Mouse (Mus musculus) lung, embryonic 16.5 days (tissue): Measurements from ENCODE around the gene Adat3. TPM values are rescaled to one million over a fixed set of nuclear protein-coding genes. Genes with fewer than 3 reads are reported as not detected.
A peak's percentile ranks its signal among the peaks of the same experiment; 100 is the strongest.

ENCODE experiments used
- ATAC-seq: fragments of 200-750 bp; cut with Nextera tagmentation; 2 replicates; pipeline ENCODE4 v1.8.0; 2017; ENCODE audit warnings: low read depth, mild to moderate bottlenecking, moderate library complexity
- H3K27ac ChIP-seq: fragments of 300-500 bp; sonication (generic); 2 replicates; pipeline ENCODE4 v1.5.1; 2014; ENCODE audit warnings: mild to moderate bottlenecking, control low read depth, low read length
- H3K27me3 ChIP-seq: fragments of 300-500 bp; sonication (generic); 2 replicates; pipeline ENCODE4 v1.6.1; 2014; ENCODE audit warnings: low read depth, low read length, mixed read lengths; ENCODE audit not compliant: control insufficient read depth, insufficient read depth
- H3K36me3 ChIP-seq: fragments of 300-500 bp; sonication (generic); 2 replicates; pipeline ENCODE4 v1.6.1; 2014; ENCODE audit warnings: low read length; ENCODE audit not compliant: control insufficient read depth, insufficient read depth
- H3K4me1 ChIP-seq: fragments of 300-500 bp; sonication (generic); replicated peaks from 2 replicates; pipeline ENCODE4 v1.6.1; 2014; ENCODE audit warnings: low read length, mixed read lengths; ENCODE audit not compliant: control insufficient read depth, insufficient read depth
- H3K4me2 ChIP-seq: fragments of 300-500 bp; sonication (generic); 2 replicates; pipeline ENCODE4 v1.6.1; 2014; ENCODE audit warnings: low read depth, low read length, control low read depth
- H3K4me3 ChIP-seq: fragments of 300-500 bp; sonication (generic); 2 replicates; pipeline ENCODE4 v1.5.1; 2014; ENCODE audit warnings: mild to moderate bottlenecking, low read length, control low read depth
- H3K9ac ChIP-seq: fragments of 300-500 bp; sonication (generic); 2 replicates; pipeline ENCODE4 v1.6.1; 2014; ENCODE audit warnings: low read length, control low read depth
- H3K9me3 ChIP-seq: fragments of 300-500 bp; sonication (generic); 2 replicates; pipeline ENCODE4 v1.6.1; 2016; ENCODE audit warnings: low read length; ENCODE audit not compliant: control insufficient read depth
- WGBS: fragments of 180-500 bp; shearing (Covaris S2); extraction: QIAGEN DNeasy Blood & Tissue Kit; methylation state at CpG from one replicate; pipeline ENCODE4 v1.1.7; 2014; 5-methylcytosine and 5-hydroxymethylcytosine counted together
- polyA plus RNA-seq: library from polyadenylated mRNA; unstranded; fragments of >200 nt; fragmentation: Nextera tagmentation; extraction: Ambion mirVana; gene quantifications from 2 replicates; pipeline ENCODE4 v1.2.1, GENCODE M21; 2015

Gene Adat3
- polyA plus RNA-seq, 1 experiment from 2014 or later: 7.1 TPM

- no peaks in the 10 kb centered on the region for H3K9me3 ChIP-seq
- H3K4me2 ChIP-seq: no peak overlapping the region
- no peak for ATAC-seq
- no peak overlapping the region for H3K9ac ChIP-seq
- H3K4me1 ChIP-seq: peaks cover 6% of the 10 kb centered on the region
- 53% methylated on average over 9 of the region's 9 CpGs for WGBS
- peaks cover 16% of the 10 kb centered on the region for H3K36me3 ChIP-seq
- peak overlapping the region; percentile 71 for H3K27ac ChIP-seq
- H3K4me3 ChIP-seq: no peak overlapping the region
- H3K27me3 ChIP-seq: no peaks in the 10 kb centered on the region
Observed at GRCm38 (mm10) chr10:80618181-80618580, 15.5 kb downstream of the Adat3 start.

GRCm38 (mm10) chr10:80619465-80620244 lies 17.0 kb downstream of the Adat3 start:
- no peak overlapping the region for H3K4me2 ChIP-seq
- H3K36me3 ChIP-seq: peaks cover 9% of the 10 kb centered on the region
- no peaks in the 10 kb centered on the region for H3K9me3 ChIP-seq
- H3K27ac ChIP-seq: no peak overlapping the region
- H3K4me3 ChIP-seq: no peak overlapping the region
- WGBS: 27% methylated on average over 8 of the region's 8 CpGs
- H3K27me3 ChIP-seq: no peaks in the 10 kb centered on the region
- H3K9ac ChIP-seq: no peak overlapping the region
- peaks cover 20% of the 10 kb centered on the region for H3K4me1 ChIP-seq
- no peak for ATAC-seq

GRCm38 (mm10) chr10:80620365-80620764 lies 17.7 kb downstream of the Adat3 start:
- 76% methylated on average over 9 of the region's 9 CpGs for WGBS
- no peak overlapping the region for H3K9ac ChIP-seq

GRCm38 (mm10) chr10:80620796-80621689 lies 18.4 kb downstream of the Adat3 start:
- peak overlapping the region; percentile 65 for H3K9ac ChIP-seq
- peak overlapping the region; percentile 97 for H3K27ac ChIP-seq
- peak overlapping the region; percentile 85 for H3K4me2 ChIP-seq
- WGBS: 48% methylated on average over 16 of the region's 16 CpGs
- H3K9me3 ChIP-seq: no peaks in the 10 kb centered on the region
- peaks cover 23% of the 10 kb centered on the region for H3K4me1 ChIP-seq
- H3K27me3 ChIP-seq: no peaks in the 10 kb centered on the region
- ATAC-seq: no peak
- H3K36me3 ChIP-seq: no peaks in the 10 kb centered on the region; the same call in 1 of the 2 replicates
- H3K4me3 ChIP-seq: peak overlapping the region; percentile 71

More at GRCm38 (mm10) chr10:80620365-80620764, 17.7 kb downstream of the Adat3 start:
- peaks cover 3% of the 10 kb centered on the region; the same call in 1 of the 2 replicates for H3K36me3 ChIP-seq
- H3K4me3 ChIP-seq: no peak overlapping the region
- H3K4me2 ChIP-seq: no peak overlapping the region
- H3K27me3 ChIP-seq: no peaks in the 10 kb centered on the region
- H3K9me3 ChIP-seq: no peaks in the 10 kb centered on the region
- ATAC-seq: no peak
- peaks cover 20% of the 10 kb centered on the region for H3K4me1 ChIP-seq
- H3K27ac ChIP-seq: no peak overlapping the region

- Histone ChIP-seq H3K36me3 (no peaks in the 10 kb centered on the region; the same call in 1 of the 2 replicates), H3K27ac (peak overlapping the region; percentile 97), H3K4me3 (peak overlapping the region; percentile 71), H3K4me2 (peak overlapping the region; percentile 85), H3K4me1 (peaks cover 24% of the 10 kb centered on the region), H3K27me3 (no peaks in the 10 kb centered on the region), H3K9me3 (no peaks in the 10 kb centered on the region), H3K9ac (peak overlapping the region; percentile 65)
- WGBS: 1% methylated on average over 9 of the region's 9 CpGs
- ATAC-seq: no peak
Observed at GRCm38 (mm10) chr10:80621690-80621939, 18.9 kb downstream of the Adat3 start.

- Histone ChIP-seq H3K4me1 (peaks cover 24% of the 10 kb centered on the region), H3K36me3 (no peaks in the 10 kb centered on the region; the same call in 1 of the 2 replicates), H3K9ac (peak overlapping the region; percentile 65), H3K4me3 (peak overlapping the region; percentile 88), H3K9me3 (no peaks in the 10 kb centered on the region), H3K27ac (peak overlapping the region; percentile 97), H3K4me2 (peak overlapping the region; percentile 85), H3K27me3 (no peaks in the 10 kb centered on the region)
- under 1% methylated on average over 64 of the region's 64 CpGs for WGBS
- peak; percentile 97 for ATAC-seq
Observed at GRCm38 (mm10) chr10:80621940-80622660, 19.4 kb downstream of the Adat3 start.

GRCm38 (mm10) chr10:80622661-80623456 lies 20.2 kb downstream of the Adat3 start, which contains the start of gene Csnk1g2:
TSS of gene Csnk1g2 (plus strand) at chr10:80622838.
- Histone ChIP-seq H3K36me3 (no peaks in the 10 kb centered on the region; the same call in 1 of the 2 replicates), H3K4me1 (peaks cover 30% of the 10 kb centered on the region), H3K4me3 (peak within 1 kb of the TSS; percentile 88), H3K27me3 (no peaks in the 10 kb centered on the region), H3K27ac (peak within 1 kb of the TSS; percentile 97), H3K4me2 (peak within 1 kb of the TSS; percentile 97), H3K9ac (peak within 1 kb of the TSS; percentile 94), H3K9me3 (no peaks in the 10 kb centered on the region)
- under 1% methylated on average over 47 of the region's 85 CpGs for WGBS
- ATAC-seq: peak; percentile 7

GRCm38 (mm10) chr10:80623457-80624191 lies 20.9 kb downstream of the Adat3 start:
- Histone ChIP-seq H3K4me1 (peaks cover 30% of the 10 kb centered on the region), H3K4me3 (peak overlapping the region; percentile 88), H3K9ac (peak overlapping the region; percentile 94), H3K4me2 (peak overlapping the region; percentile 97), H3K27me3 (no peaks in the 10 kb centered on the region), H3K36me3 (no peaks in the 10 kb centered on the region; the same call in 1 of the 2 replicates), H3K9me3 (no peaks in the 10 kb centered on the region), H3K27ac (peak overlapping the region; percentile 90)
- ATAC-seq: no peak
- 7% methylated on average over 15 of the region's 15 CpGs for WGBS
